Mouse (Mus musculus): ENCODE measurements around the gene Zfyve16. TPM values are rescaled to one million over a fixed set of nuclear protein-coding genes. Genes with fewer than 3 reads are reported as not detected.

Zfyve16 gene
- total and polyA plus RNA-seq, 2 experiments from 2014 or later, result 6.4 to 13.5 TPM

DNA sequence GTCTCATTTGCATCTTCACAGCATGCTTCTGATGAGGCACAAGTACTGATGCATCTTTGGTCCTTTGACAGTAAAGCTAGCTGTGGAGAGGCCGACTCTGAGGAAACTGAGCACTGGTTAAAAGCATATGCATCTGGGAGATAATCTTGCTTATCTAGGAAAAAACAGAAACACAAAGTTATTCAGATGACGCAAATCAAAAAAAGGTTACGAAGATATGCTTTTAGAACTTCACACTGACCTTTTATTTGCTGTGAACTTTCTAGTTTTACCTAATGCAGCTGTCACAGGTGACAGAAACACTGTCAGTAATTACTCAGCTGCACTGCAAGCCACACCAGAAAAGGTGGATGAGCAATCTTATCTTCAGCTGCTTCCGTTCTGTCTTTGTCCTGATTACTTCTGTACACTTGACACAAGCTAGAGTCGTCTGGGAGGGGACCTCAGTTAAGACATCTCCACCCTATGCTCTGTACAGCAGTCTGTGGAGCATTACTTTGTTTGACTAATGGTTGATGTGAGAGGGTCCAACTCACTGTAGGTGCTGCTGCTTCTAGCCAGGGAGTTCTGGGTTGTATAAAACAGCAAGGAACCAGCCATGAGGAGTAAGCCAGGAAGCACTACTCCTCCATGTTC, 7.4 kb downstream of the Zfyve16 start:
- WGBS, result 93% methylated on average over 5 of the region's 5 CpGs
- no peak for ATAC-seq
- Histone ChIP-seq H3K9me3 (ENCODE audit: low read length) (no peaks in the 10 kb centered on the region), H3K4me1 (ENCODE audit: insufficient read depth, low read length) (no peaks in the 10 kb centered on the region), H3K36me3 (ENCODE audit: insufficient read depth, low read length) (peaks cover 23% of the 10 kb centered on the region), H3K4me2 (ENCODE audit: low read depth, low read length) (no peak overlapping the region), H3K27me3 (ENCODE audit: insufficient read depth, low read length) (no peaks in the 10 kb centered on the region), H3K4me3 (ENCODE audit: low read length) (no peak overlapping the region), H3K9ac (replicated peaks; ENCODE audit: low read length) (no peak overlapping the region), H3K27ac (no peak overlapping the region)
- DNase-seq (ENCODE audit: low spot score), result no peak
- TF ChIP-seq CTCF (IDR thresholded peaks at IDR 0.05; ENCODE audit: low read depth), result no peak

DNA sequence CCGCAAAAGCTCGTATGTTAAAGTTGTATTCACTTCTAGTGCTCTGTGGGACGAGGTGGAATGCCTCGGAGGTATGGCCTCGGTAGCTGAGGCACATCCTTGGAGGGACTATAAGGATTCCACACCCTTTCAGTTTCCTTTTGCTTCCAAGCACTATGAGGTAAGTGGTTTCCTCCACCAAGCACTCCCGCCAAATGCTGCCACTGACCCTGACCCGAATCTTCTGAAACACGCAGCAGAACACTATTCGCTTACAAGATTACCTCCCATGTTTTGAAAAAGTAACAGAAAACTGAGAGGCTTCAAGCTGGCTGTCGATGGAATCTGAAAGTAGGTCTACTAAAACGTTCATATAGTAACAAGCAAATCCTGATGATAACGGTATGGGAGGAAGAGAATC, 25.8 kb downstream of the Zfyve16 start:
- Histone ChIP-seq H3K4me1 (ENCODE audit: insufficient read depth, low read length) (no peaks in the 10 kb centered on the region), H3K4me2 (ENCODE audit: low read depth, low read length) (no peak overlapping the region), H3K9me3 (ENCODE audit: low read length) (no peaks in the 10 kb centered on the region), H3K36me3 (ENCODE audit: insufficient read depth, low read length) (peaks cover 32% of the 10 kb centered on the region), H3K4me3 (ENCODE audit: low read length) (no peak overlapping the region), H3K27me3 (ENCODE audit: insufficient read depth, low read length) (no peaks in the 10 kb centered on the region), H3K27ac (no peak overlapping the region), H3K9ac (replicated peaks; ENCODE audit: low read length) (no peak overlapping the region)
- ATAC-seq (no peak), DNase-seq (ENCODE audit: low spot score) (no peak)
- WGBS, result 88% methylated on average over 12 of the region's 12 CpGs
- TF ChIP-seq CTCF (IDR thresholded peaks at IDR 0.05; ENCODE audit: low read depth), result no peak

- no peak overlapping the region for H3K27ac ChIP-seq
- WGBS, result 82% methylated on average over 1 of the region's 1 CpGs
- peaks cover 11% of the 10 kb centered on the region; the same call in 1 of the 2 replicates for H3K36me3 ChIP-seq (ENCODE audit: insufficient read depth, low read length)
- ATAC-seq (no peak), DNase-seq (ENCODE audit: low spot score) (no peak)
- H3K27me3 ChIP-seq (ENCODE audit: insufficient read depth, low read length), result no peaks in the 10 kb centered on the region
- no peak overlapping the region for H3K9ac ChIP-seq (replicated peaks; ENCODE audit: low read length)
- H3K4me1 ChIP-seq (ENCODE audit: insufficient read depth, low read length), result no peaks in the 10 kb centered on the region
- H3K4me2 ChIP-seq (ENCODE audit: low read depth, low read length), result no peak overlapping the region
- TF ChIP-seq CTCF (IDR thresholded peaks at IDR 0.05; ENCODE audit: low read depth), result no peak
- H3K4me3 ChIP-seq (ENCODE audit: low read length), result no peak overlapping the region
- no peaks in the 10 kb centered on the region for H3K9me3 ChIP-seq (ENCODE audit: low read length)
These were observed 38.7 kb downstream of the Zfyve16 start for GRCm38 (mm10) chr13:92491923-92492322.

DNA sequence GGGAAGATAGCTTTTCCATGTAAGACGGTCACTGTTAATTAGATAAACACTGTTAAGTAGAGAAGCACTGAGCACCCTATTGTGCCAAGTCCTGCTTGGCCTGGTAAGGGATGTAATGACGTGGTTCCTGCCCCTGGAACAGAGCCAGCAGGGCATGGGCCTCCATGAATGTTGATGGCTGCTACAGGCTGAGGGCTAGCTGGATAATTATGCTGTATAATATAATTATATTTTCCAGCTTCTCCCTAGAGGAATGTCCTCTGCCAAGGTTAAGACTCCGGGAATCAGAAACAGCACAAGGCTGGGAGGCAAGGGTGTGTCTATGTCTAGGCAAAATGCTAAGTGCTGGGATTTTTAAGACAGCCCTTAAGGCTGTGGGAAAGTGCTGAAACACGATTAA, 39.9 kb downstream of the Zfyve16 start:
- no peak overlapping the region for H3K4me2 ChIP-seq (ENCODE audit: low read depth, low read length)
- DNase-seq (ENCODE audit: low spot score) (no peak), ATAC-seq (0 out of 2 replicates have a peak, but pooled peaks have one; percentile 35)
- H3K27me3 ChIP-seq (ENCODE audit: insufficient read depth, low read length), result no peaks in the 10 kb centered on the region
- no peak overlapping the region for H3K9ac ChIP-seq (replicated peaks; ENCODE audit: low read length)
- no peak overlapping the region for H3K4me3 ChIP-seq (ENCODE audit: low read length)
- no peak overlapping the region for H3K27ac ChIP-seq
- no peaks in the 10 kb centered on the region for H3K4me1 ChIP-seq (ENCODE audit: insufficient read depth, low read length)
- H3K36me3 ChIP-seq (ENCODE audit: insufficient read depth, low read length), result peaks cover 16% of the 10 kb centered on the region; the same call in 1 of the 2 replicates
- no peaks in the 10 kb centered on the region for H3K9me3 ChIP-seq (ENCODE audit: low read length)
- WGBS, result 55% methylated on average over 4 of the region's 4 CpGs
- TF ChIP-seq CTCF (IDR thresholded peaks at IDR 0.05; ENCODE audit: low read depth), result no peak

DNA sequence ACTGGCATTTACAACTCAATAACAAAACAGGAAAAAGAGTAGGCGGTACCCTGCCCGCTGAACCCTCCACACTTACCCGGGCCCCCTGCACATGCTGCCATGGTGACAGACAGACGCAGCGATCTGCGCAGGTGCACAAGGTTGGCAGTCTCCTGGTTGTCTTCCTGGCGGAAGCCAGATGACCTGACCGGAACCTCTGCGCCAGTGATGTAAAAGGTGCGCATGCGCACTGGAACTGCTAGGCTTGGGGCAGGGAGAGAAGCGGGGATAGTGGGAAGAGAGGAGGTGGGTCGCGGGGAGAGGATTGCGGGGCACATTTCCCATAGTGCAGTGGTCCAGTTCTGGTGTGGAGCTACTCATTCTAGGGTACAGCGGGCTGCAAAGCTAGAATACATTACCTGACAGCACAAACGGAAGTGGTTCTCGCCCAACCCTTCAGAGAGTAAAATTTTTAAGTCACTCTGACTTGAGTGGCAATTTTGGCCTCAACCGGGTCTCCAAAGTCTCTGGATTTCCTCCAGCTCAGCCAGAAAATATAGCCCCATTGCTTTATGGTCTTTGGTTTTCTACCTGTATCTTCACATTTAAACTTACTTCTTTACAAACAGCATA, 46.7 kb downstream of the Zfyve16 start, which contains the start of gene Fam151b:
Gene Fam151b, minus strand, starts transcription at position 164 of the 612 bp plus-strand sequence.
- DNase-seq (ENCODE audit: low spot score), result peak; percentile 98
- Histone ChIP-seq H3K27me3 (ENCODE audit: insufficient read depth, low read length) (no peaks in the 10 kb centered on the region), H3K27ac (peak within 1 kb of the TSS; percentile 79), H3K4me3 (ENCODE audit: low read length) (peak within 1 kb of the TSS; percentile 36), H3K4me1 (ENCODE audit: insufficient read depth, low read length) (no peaks in the 10 kb centered on the region), H3K4me2 (ENCODE audit: low read depth, low read length) (peak within 1 kb of the TSS; percentile 58), H3K36me3 (ENCODE audit: insufficient read depth, low read length) (peaks cover 5% of the 10 kb centered on the region; the same call in 1 of the 2 replicates), H3K9ac (replicated peaks; ENCODE audit: low read length) (peak within 1 kb of the TSS; percentile 47), H3K9me3 (ENCODE audit: low read length) (no peaks in the 10 kb centered on the region)
- WGBS, result 5% methylated on average over 19 of the region's 19 CpGs
- no peak for TF ChIP-seq CTCF (IDR thresholded peaks at IDR 0.05; ENCODE audit: low read depth)
- ATAC-seq, result peak; percentile 99

- 4% methylated on average over 3 of the region's 3 CpGs for WGBS
- Histone ChIP-seq H3K9me3 (ENCODE audit: low read length) (no peaks in the 10 kb centered on the region), H3K36me3 (ENCODE audit: insufficient read depth, low read length) (peaks cover 5% of the 10 kb centered on the region; the same call in 1 of the 2 replicates), H3K9ac (replicated peaks; ENCODE audit: low read length) (peak overlapping the region; percentile 47; the same call in 1 of the 2 replicates), H3K4me3 (ENCODE audit: low read length) (peak overlapping the region; percentile 36), H3K4me1 (ENCODE audit: insufficient read depth, low read length) (no peaks in the 10 kb centered on the region), H3K4me2 (ENCODE audit: low read depth, low read length) (peak overlapping the region; percentile 58), H3K27me3 (ENCODE audit: insufficient read depth, low read length) (no peaks in the 10 kb centered on the region), H3K27ac (no peak overlapping the region)
- peak; percentile 81 for DNase-seq (ENCODE audit: low spot score)
- TF ChIP-seq CTCF (IDR thresholded peaks at IDR 0.05; ENCODE audit: low read depth), result peak; percentile 80
- ATAC-seq, result peak; percentile 63
These were observed 47.3 kb downstream of the Zfyve16 start for GRCm38 (mm10) chr13:92483348-92483747.

- no peak for TF ChIP-seq CTCF (IDR thresholded peaks at IDR 0.05; ENCODE audit: low read depth)
- Histone ChIP-seq H3K27ac (no peak overlapping the region), H3K4me3 (ENCODE audit: low read length) (no peak overlapping the region), H3K9ac (replicated peaks; ENCODE audit: low read length) (no peak overlapping the region), H3K4me1 (ENCODE audit: insufficient read depth, low read length) (no peaks in the 10 kb centered on the region), H3K27me3 (ENCODE audit: insufficient read depth, low read length) (no peaks in the 10 kb centered on the region), H3K9me3 (ENCODE audit: low read length) (no peaks in the 10 kb centered on the region), H3K4me2 (ENCODE audit: low read depth, low read length) (no peak overlapping the region), H3K36me3 (ENCODE audit: insufficient read depth, low read length) (no peaks in the 10 kb centered on the region; the same call in 1 of the 2 replicates)
- no peak for ATAC-seq
- 83% methylated on average over 2 of the region's 2 CpGs for WGBS
- DNase-seq (ENCODE audit: low spot score), result no peak
These were observed 60.5 kb downstream of the Zfyve16 start for GRCm38 (mm10) chr13:92470151-92470550.

All from hindbrain, postnatal 0 days (tissue).